Mouse (Mus musculus): ENCODE results near the gene Sipa1l1.

Gene Sipa1l1

DNA sequence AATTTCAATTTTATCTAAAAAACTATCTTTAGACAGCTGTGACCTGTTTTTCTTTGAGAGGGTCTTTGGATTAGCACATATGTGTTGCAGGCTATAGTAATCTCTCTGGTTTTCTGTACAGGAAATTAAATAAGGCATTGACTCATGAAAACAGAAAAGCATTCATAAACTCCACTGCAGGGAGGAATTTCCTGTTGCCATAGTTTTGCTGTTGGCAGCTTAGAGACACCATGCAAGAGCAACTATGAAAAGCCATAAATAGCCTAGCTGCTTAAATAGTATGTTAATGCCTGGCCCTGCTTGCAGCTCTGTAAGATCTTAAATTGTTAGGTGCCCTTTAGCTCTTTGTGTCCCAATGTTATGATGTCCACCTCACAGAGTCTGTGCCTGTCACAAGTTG lies 204.9 kb downstream of the Sipa1l1 start:
- DNase-seq (ENCODE audit: extremely low spot score) = no peak

DNA sequence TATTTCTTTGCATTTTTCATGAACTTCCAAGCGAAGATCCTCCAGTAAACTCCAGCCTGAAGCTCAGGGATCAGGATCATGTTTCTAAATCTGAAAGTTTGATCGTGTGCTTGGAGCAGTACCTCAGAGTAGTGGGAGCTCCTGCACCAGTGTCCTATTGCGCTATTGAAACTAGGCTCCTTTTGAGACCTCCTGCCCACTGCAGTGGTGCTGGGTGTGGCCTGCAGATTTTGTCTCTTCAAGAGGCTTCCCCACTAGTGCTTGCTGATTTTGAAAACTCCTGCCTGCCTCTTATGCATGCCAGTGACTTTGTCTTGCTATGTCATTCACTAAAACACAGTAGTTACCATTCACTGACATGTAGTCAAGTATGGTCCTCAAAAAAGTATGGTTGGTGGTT lies 213.8 kb downstream of the Sipa1l1 start:
- DNase-seq (ENCODE audit: extremely low spot score) = no peak

DNA sequence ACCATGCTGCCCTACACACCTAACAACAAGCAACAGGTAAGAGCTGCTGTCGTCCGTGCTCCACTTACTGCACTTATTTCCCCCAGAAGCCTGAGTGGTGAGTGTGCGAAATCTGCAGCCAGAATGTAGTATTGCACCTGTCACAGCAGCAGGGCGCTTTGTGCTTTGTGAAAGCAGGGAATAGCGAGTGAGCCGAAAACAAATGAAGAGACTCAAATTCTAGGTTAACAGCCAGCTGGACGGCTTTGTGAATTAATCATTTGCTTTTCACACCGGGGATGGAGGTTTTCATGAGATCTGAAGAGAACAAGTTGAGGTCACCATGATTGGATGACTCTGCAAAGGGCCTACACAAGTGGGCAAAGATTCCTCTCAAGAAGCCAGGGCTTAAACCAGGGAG lies 215.6 kb downstream of the Sipa1l1 start:
- no peak for DNase-seq (ENCODE audit: extremely low spot score)

DNA sequence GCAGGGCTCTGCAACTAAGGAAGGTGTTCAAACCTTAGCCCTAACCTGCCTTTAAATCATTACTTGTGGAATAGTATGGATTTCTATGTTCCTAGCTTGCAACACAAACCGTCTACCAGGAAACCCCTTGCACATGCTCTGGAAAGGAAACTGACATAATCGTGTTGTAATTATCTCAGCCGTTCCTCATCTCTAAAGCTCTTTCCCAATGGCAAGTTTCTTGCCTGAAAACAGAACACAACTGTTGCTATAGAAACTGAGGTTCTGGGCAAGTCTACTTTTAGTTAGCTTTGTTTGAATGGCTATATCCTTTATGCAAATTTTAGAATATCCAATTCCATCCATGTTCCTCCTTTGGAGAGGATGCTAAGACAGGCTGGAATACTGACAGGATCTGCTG lies 217.9 kb downstream of the Sipa1l1 start:
- no peak for DNase-seq (ENCODE audit: extremely low spot score)

DNA sequence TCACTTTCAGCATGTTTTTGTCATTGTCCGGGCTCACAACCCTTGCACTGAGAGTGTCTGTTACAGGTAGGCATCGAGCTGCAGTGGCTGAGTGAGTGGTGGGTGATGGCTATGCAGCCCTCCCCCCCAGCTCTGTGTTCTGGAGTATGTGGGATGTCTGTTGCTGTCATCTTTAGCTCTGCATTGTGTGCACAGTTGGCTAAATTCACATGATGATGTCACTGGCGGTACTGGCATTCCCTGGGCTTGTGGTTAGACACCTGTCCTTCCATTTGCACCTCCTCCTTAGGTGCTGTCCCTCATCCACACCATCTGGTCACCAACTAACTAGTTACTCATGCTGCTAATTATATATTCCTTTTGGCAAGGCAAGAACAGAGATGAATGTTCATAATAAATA lies 218.5 kb downstream of the Sipa1l1 start:
- no peak for DNase-seq (ENCODE audit: extremely low spot score)

DNA sequence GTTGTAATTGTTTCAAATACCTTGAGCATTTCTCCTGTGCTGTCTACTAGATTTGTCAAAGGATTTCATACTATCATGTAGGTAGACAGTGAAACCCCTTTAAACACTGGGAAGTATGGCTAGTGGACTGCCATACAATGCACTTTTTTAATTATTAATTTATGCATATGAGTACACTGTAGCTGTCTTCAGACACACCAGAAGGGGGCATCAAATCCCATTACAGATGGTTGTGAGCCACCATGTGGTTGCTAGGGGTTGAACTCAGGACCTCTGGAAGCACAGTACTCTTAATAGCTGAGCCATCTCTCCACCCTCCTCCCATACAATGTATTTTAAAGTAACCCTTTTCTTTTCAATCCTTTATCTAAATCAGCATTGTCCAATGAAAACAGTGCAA lies 219.0 kb downstream of the Sipa1l1 start:
- DNase-seq (ENCODE audit: extremely low spot score) = no peak

DNA sequence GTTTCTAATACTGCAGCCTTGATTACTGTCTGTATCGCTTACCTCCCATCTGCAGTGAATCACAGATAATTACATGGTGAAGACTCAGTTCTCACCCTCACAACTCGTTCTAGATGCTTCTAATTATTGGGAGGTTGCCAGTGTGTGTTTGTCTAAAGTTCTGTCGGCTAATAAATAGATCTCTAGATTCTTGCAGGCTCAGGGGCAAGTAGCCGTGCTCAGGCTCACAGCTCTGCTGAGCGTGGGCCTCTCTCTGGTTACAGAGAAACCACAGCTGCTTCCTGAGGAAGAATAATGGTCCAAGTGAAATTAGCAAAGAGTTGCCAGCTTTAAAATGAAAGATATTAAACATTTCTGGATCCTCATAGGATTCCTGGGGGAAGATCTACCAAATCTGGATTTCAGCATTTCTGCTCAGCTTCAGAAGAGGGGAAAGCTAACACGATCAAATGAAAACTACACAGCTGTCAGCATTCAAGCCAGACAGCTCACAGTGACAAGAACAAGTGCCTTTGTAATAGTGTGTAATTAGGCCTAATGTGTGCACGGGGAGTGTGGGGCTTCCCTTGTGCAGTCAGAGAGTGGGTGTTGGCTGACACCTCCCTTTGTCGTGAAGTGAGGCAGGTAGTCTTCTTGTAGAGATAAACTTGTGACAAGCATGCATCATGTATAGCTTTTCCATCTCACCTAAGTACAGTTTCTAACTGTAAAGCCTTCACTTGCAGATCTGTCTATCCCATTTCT lies 225.2 kb downstream of the Sipa1l1 start:
- no peak for DNase-seq (ENCODE audit: extremely low spot score)

DNA sequence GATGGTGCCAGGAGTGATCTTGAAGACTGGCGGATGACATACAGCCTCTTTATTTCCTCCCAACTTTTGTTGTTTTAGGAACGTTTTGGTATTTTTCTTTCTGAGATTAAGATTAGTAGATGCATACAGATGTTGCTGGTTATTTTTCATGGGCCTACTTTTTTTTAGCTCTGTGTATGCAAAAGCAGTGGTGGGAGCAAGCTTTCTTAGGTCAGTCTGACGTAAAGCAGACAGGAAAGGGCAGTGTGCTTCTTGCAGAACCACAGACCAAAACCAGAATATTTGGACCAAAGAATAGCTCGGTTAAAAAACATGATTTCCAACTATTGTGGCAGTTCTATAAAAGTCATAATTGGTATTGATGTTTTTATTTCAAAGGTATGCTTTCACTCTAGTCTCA lies 226.1 kb downstream of the Sipa1l1 start:
- no peak for DNase-seq (ENCODE audit: extremely low spot score)

DNA sequence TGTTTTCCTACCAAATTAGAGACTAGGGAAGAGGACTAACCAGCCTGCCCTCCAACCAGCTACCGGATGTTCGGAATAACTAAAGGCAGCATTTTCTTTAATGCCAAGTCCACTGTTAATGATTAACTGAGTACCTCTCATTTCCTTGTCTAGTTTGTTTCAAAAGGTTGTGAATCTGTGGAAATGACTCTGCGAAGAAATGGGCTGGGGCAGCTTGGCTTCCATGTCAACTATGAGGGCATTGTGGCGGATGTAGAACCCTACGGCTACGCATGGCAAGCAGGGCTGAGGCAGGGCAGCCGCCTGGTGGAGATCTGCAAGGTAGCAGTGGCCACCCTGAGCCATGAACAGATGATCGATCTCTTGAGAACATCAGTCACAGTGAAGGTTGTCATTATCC lies 228.1 kb downstream of the Sipa1l1 start:
- no peak for DNase-seq (ENCODE audit: extremely low spot score)

DNA sequence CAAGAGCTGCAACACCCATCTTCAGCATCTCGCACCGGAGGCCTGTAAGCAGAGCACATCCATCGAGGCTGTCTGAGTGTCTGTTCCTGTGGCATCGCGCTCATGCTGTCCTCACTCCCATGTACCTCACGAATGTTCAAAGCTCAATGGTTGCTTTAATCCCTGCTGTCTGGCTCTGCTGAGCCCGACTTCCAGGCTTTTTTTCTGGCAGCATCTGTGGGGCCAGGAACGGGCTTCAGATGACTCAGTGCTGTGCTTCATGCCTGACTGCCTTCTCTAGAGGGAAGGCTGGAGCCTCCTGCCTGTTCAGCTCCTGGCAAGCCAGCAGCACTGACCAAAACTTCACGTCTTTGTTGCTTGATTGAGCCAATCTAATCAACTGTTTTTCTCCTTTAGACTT lies 228.6 kb downstream of the Sipa1l1 start:
- no peak for DNase-seq (ENCODE audit: extremely low spot score)

DNA sequence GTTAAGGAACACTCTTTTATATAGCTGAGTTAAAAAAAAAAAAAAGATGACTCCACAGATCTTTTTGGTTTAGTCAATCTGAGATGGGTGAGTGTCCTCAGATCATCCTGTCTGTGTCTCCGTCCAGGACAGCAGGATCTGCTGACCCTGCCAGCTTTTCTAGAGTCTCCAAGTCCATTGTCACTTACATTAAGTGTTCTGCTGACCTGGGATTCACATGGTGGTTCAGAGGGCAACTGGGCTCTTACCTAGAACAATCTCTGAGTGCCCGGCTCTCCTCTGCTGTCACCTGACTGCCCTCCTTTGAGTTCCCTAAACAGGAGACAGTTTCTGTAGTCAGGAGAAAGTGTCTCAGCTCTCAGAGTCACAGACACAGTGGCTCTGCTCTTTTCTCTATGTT lies 229.8 kb downstream of the Sipa1l1 start:
- no peak for DNase-seq (ENCODE audit: extremely low spot score)

DNA sequence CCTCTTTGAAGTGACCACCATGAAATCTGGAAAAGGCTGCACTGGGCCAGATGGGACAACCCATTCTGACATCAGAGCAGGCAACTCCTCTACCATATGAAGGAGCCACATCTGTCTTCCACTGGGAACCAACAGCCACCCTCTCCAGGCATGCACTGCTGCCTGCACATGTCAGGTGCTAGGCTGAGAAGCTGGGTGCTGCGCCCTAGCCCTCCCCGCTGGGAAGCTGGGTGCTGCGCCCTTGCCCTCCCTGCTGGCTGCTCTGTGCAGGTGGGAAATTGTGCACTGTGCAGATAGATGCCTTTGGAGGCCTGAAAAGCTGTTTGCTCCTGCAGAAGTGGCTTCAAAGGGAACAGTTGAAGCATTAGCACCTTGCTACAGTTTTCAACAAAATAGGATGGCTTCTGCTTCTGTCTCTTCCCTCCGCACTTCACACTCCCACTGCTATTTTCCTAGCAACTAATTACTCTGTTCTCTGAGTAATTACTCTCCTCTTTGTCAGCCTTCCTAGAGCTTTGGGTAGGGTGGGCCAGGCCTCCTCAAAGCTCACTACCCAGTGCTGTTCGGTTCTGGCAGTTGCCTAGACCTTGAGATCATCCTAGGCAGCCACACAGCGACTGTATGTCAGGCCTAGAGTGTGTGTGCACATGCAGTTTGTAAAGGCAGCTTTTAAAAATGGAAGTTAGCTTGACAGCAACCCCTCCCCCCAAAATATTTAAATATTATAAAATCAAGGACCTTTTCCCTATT lies 231.0 kb downstream of the Sipa1l1 start:
- DNase-seq (ENCODE audit: extremely low spot score) = no peak

DNA sequence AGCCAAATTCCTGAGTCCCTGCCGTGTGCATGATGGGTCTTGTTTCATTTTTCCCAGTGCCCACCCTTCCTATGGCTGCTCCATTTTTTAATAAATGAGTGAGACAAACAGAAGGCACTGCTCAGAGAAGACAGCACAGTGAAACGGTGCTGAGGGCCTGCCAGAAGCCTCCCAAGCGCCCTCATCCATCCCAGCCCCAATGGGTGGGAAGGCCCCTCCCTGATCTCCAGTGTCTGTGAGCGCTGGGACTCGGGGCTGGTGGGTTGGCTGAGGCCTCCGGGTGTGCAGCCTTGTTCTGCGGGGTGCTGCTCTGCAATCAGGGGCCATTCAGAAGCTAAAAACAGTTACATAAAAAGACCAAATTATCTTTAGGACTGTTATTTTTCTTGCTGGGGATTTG lies 231.7 kb downstream of the Sipa1l1 start:
- no peak for DNase-seq (ENCODE audit: extremely low spot score)

DNA sequence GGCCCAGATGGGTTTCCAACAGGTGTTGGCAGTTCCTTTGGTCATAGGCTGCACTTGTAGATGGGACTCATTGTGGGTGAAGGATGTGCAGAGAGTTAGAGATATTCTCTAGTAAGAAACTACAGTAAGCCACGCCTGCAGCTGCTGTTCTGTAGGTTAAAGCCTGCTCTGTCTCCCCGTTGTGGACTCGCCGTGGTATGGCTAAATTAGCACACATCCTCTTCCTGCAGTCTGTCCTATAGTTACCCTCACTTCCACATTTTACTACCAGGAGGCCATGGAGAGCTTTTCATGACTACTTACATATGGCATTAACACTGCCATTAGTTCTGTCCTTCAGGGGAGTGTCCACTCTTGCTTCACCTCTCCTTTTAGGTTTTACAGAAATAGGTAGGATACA lies 232.3 kb downstream of the Sipa1l1 start:
- no peak for DNase-seq (ENCODE audit: extremely low spot score)

DNA sequence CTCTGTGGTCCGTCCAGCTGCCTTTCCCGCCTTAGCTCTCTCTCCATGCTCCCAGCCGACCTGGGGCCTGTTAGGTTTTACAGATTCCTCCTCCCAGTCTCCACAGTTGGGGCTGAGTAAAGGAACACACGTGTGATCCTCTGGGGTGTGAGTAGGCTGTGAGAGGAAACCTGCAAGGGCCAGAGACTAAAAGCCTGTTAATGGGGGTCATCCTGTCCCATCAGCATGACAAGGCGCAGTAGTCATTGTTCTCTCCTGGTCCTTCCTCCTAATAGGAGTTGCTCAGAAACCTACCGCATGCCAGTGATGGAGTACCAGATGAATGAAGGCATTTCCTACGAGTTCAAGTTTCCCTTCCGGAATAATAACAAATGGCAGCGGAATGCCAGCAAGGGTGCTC lies 233.5 kb downstream of the Sipa1l1 start:
- no peak for DNase-seq (ENCODE audit: extremely low spot score)

DNA sequence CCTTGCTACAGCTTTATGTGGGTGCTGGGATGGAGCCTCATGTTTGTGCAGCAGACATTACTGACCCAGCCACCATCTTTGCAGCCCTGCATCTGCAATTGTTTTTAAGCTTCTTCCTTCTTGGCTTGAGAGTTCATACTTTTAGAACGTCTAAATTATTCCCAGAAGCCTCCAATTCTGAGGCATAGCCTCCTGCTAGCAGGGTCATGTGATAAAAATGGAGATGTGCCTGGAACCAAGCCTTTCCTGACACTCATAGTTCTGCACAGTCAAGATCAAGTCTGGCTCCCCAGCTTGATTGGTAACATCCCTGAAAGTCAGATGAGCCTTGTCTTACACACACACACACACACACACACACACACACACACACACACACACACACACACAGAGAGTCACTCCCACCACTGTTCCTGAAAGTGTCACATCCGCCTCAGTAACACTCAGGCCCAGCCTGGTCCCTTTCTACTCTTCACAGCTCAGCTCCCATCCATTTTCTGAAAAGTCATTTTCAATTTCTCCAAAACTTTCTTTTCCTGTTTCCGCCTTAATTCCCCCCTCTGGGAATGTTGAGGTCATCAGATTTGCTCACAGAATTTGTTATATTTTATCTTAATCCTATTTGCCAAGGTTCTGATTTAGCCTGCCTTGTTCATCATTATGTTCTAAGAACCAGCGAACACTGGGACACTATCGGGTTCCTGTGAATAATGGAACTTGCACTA lies 238.6 kb downstream of the Sipa1l1 start:
- DNase-seq (ENCODE audit: extremely low spot score) = no peak

DNA sequence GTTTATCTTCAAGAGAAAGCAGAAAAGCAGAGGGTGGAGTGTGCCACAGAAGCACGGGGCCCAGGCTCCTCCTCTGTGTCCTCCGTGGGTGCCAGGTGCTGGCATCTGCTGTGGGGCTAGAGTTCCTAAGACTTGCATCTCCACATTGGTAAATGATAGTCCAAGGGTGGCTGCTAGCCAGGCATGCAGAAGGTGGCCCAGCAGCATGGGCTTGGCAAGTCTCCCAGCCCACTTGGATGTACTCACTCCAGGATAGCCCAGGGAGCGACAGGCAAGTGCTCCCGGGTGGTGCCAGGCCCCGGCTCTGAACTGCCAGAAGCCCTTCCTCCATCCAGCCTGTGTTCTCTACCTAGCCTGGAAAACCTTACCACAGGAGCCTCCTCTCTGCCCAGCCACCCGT lies 239.4 kb downstream of the Sipa1l1 start:
- DNase-seq (ENCODE audit: extremely low spot score) = no peak

DNA sequence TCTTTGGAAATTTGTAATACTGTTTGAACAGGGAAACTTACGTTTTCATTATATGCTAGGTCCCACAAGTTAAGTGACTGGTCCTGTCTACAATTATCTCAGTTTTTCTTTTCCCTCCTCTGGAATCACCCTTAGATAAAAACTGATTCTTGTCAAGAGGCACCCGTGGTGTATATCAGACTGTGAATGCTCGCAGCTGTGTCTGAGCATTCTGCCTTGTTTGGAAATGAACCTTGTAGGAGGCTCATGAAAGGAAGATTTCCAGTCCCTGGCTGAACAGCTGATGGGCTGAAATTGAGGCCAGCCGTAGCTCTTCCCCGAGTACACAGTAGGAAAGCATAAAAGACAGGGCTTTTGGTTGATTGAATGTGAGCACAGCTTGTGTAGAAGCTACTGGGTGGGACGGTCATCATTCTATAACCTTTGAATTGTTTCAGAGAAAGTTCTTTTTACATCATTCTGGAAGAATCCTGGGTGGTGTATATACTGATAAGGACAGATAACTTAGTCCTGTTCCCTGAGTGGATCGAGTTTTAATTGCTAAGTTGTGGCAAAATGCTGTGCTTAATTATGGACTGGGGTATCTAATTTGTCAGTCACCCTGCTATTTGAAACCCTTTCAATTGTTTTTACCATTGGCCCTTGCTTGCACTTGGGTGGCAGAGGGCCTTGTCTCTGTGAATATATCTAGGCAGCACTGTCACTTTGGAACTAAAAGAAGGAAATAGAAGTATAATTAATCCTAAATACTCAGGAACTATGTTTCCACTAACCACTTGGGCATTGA lies 240.8 kb downstream of the Sipa1l1 start:
- no peak for DNase-seq (ENCODE audit: extremely low spot score)

DNA sequence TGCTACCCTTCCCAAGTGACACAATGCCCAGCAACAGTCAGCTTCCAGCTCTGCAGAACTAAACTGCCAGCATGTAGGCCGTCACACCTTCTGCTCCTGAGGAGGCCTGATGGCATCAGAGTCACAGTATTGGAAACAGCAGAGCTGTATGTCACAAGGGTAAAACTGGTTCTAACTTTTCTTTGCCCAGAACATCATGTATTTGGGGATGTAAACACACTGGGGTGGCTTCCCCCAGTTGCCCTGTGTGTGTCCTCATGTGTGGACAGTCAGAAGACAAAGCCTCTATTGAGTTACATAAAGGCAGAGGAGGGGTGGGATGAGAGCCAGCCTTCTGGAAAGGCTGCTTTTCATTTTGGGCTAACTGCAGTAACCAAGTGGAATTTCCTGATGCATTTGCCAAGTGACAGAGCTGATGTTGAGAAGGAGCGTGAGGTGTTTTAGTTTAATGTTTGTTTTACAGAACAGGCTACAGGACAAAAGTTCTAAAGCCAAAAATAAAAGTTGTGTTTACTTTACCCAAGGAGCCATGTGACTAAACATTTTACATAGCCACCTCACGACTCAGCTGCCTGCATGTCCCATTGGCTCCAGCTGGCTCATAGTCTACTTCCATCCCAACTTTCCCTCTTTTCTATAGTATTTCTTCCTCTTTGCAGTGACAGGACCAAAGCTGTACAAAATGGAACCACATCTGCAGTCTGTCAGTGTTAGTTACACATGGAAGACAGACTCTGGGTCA lies 243.3 kb downstream of the Sipa1l1 start:
- no peak for DNase-seq (ENCODE audit: extremely low spot score)

DNA sequence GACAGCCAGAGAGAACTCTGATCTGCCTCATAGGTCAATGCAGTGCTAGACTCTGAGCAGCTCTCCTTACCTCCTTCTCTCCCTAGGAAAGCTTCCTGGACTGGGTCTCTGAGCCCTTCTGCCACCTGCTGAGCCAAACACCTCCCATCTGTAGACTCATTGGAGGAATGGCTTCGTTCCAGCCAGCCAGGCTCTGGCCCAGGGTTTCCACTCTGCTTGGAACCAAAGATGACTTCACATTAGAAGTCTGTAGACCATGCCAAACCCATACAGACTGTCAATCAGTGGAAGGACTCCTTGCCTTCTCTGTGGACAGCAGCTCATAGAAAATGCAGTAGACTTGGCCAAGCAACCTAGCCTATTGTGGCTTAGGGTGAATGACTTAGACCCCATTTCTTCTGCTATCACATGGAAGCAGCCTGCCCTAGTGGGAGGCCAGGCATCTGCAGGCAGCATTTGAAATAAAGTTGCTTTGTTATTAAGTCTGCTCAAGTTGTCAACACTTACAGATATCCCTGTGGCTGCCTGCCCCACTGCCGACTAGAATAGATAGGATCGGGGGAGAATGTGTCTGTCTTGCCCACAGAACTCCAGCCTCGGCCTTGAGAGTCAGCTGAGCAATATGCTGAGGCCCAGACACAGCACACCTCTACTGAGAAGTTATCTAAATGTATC lies 246.7 kb downstream of the Sipa1l1 start:
- no peak for DNase-seq (ENCODE audit: extremely low spot score)

DNA sequence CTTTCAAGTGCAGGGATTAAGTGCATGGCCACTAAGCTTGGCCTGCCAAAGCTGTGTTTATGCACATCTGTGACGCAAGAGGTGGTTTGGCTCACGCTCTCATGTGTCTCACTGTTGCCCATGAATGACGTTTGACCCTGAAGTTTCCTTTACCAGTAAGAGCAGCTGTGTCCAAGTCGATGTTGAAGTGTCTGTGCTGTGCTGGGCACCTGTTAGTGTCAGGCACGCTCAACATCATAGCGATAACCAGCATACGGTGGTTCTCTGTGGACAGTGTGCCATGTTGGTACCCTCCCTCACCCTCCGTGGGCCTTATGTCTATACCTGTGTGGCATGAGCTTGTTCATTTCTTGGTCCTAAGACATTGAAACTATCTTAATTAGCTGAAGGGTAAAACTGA lies 249.9 kb downstream of the Sipa1l1 start:
- DNase-seq (ENCODE audit: extremely low spot score) = no peak
